Mouse (Mus musculus): ENCODE results near the gene Pkd2. TPM values are rescaled to one million over a fixed set of nuclear protein-coding genes. Genes with fewer than 3 reads are reported as not detected.

Pkd2 gene
- polyA plus RNA-seq, 1 experiment: 67.7 TPM

- no peak for DNase-seq (ENCODE audit: low spot score)
Measured at GRCm38 (mm10) chr5:104465731-104466130, 6.5 kb downstream of the Pkd2 start.

- DNase-seq (ENCODE audit: low spot score): no peak
Measured at GRCm38 (mm10) chr5:104466816-104467215, 7.6 kb downstream of the Pkd2 start.

GRCm38 (mm10) chr5:104468586-104468985, 9.3 kb downstream of the Pkd2 start:
- no peak for DNase-seq (ENCODE audit: low spot score)

GRCm38 (mm10) chr5:104470981-104471391, 11.7 kb downstream of the Pkd2 start:
- DNase-seq (ENCODE audit: low spot score): no peak

GRCm38 (mm10) chr5:104472371-104472770, 13.1 kb downstream of the Pkd2 start:
- DNase-seq (ENCODE audit: low spot score): no peak

GRCm38 (mm10) chr5:104480367-104480766, 21.1 kb downstream of the Pkd2 start:
- DNase-seq (ENCODE audit: low spot score): no peak

GRCm38 (mm10) chr5:104482856-104483255, 23.6 kb downstream of the Pkd2 start:
- DNase-seq (ENCODE audit: low spot score): no peak

- no peak for DNase-seq (ENCODE audit: low spot score)
Measured at GRCm38 (mm10) chr5:104491561-104491960, 32.3 kb downstream of the Pkd2 start.

- DNase-seq (ENCODE audit: low spot score): no peak
Measured at GRCm38 (mm10) chr5:104504883-104505282, 45.6 kb downstream of the Pkd2 start.

- no peak for DNase-seq (ENCODE audit: low spot score)
Measured at GRCm38 (mm10) chr5:104507829-104508194, 48.6 kb downstream of the Pkd2 start.

- DNase-seq (ENCODE audit: low spot score): peak; percentile 76
Measured at GRCm38 (mm10) chr5:104508195-104508891, 49.1 kb downstream of the Pkd2 start, which contains the start of gene BC005561. TSS of gene BC005561 (plus strand) at chr5:104508352.

- no peak for DNase-seq (ENCODE audit: low spot score)
Measured at GRCm38 (mm10) chr5:104511211-104511610, 52.0 kb downstream of the Pkd2 start.

- no peak for DNase-seq (ENCODE audit: low spot score)
Measured at GRCm38 (mm10) chr5:104538612-104539011, 79.4 kb downstream of the Pkd2 start.

GRCm38 (mm10) chr5:104539331-104539730, 80.1 kb downstream of the Pkd2 start:
- no peak for DNase-seq (ENCODE audit: low spot score)

Other genes starting within 250 kb of the Pkd2 start
- gene Ibsp, start 160.3 kb upstream of the Pkd2 start, polyA plus RNA-seq (2012; rRNA removed): 0.04 and 0.07 TPM in 2 replicates
- gene Mepe, start 134.1 kb upstream of the Pkd2 start, polyA plus RNA-seq (2012; rRNA removed): not detected in 2 replicates
- gene Spp1, start 24.3 kb upstream of the Pkd2 start, polyA plus RNA-seq (2012; rRNA removed): 0.99 and 1.6 TPM in 2 replicates
- 1.5 and 1.9 TPM in 2 replicates for gene BC005561, start 48.9 kb downstream of the Pkd2 start, polyA plus RNA-seq (2012; rRNA removed)

Measured in urinary bladder, adult 2 months (tissue).